Mouse (Mus musculus): ENCODE data around the gene Daam2. TPM values are rescaled to one million over a fixed set of nuclear protein-coding genes. Genes with fewer than 3 reads are reported as not detected.
A peak's percentile ranks its signal among the peaks of the same experiment; 100 is the strongest.

The Daam2 gene
- total and polyA plus RNA-seq, 3 experiments = 0.04 to 0.41 TPM; not detected in 1

- peaks cover 15 to 36% of the 10 kb centered on the region in 2 experiments for H3K36me3 ChIP-seq (replicated peaks in 1 of 2; ENCODE audit: control insufficient read depth in 1 of 2, insufficient read depth in 1 of 2, low read length in 1 of 2)
- no peak overlapping the region for H3K9ac ChIP-seq (ENCODE audit: insufficient read depth, low read depth)
- no peak overlapping the region for H3K4me3 ChIP-seq (replicated peaks in 1 of 3; ENCODE audit: low read depth in 2 of 3, low read length in 2 of 3, poor library complexity in 1 of 3)
- no peak for TF ChIP-seq KAT2A (IDR thresholded peaks at IDR 0.05; ENCODE audit: insufficient replicate concordance, low read length)
- TF ChIP-seq MXI1 (IDR thresholded peaks at IDR 0.05; ENCODE audit: low read depth, low read length) = no peak
- TF ChIP-seq GABPA (IDR thresholded peaks at IDR 0.05; ENCODE audit: insufficient replicate concordance, low read depth, low read length) = no peak
- DNase-seq (ENCODE audit: extremely low read depth) = no peak
- H3K27ac ChIP-seq (ENCODE audit: insufficient read depth, low read depth) = no peak overlapping the region
- dilution Hi-C loops (cut with MboI; ENCODE audit: extremely low pct_ligation_motif_present, extremely low pct_unique_long_range_greater_than_20kb, low sequenced_read_pairs) = no loop called here
- in situ Hi-C loops (cut with MboI; ENCODE audit: low pct_ligation_motif_present, low pct_unique_long_range_greater_than_20kb, low sequenced_read_pairs) = no loop called here
- H3K79me2 ChIP-seq (replicated peaks; ENCODE audit: control insufficient read depth, extremely low read depth, insufficient read depth, poor library complexity, severe bottlenecking) = no peaks in the 10 kb centered on the region; the same call in 1 of the 2 replicates
- H3K9me3 ChIP-seq (replicated peaks; ENCODE audit: low read length) = no peaks in the 10 kb centered on the region
- peaks cover 8 to 23% of the 10 kb centered on the region in 2 experiments for H3K4me1 ChIP-seq (ENCODE audit: control insufficient read depth in 1 of 2, insufficient read depth in 2 of 2)
- no peak overlapping the region for H3K4me2 ChIP-seq (ENCODE audit: insufficient read depth, low read depth, poor library complexity, severe bottlenecking)
- no peaks in the 10 kb centered on the region for H3K27me3 ChIP-seq (replicated peaks)
Measured at GRCm38 (mm10) chr17:49430136-49430535, 134.0 kb downstream of the Daam2 start.

- no peak for DNase-seq (ENCODE audit: extremely low read depth)
- dilution Hi-C loops (cut with MboI; ENCODE audit: extremely low pct_ligation_motif_present, extremely low pct_unique_long_range_greater_than_20kb, low sequenced_read_pairs) (no loop called here), in situ Hi-C loops (cut with MboI; ENCODE audit: low pct_ligation_motif_present, low pct_unique_long_range_greater_than_20kb, low sequenced_read_pairs) (no loop called here)
- Histone ChIP-seq H3K36me3 (replicated peaks in 1 of 2; ENCODE audit: control insufficient read depth in 1 of 2, insufficient read depth in 1 of 2, low read length in 1 of 2) (peaks cover 10 to 31% of the 10 kb centered on the region in 2 experiments), H3K9ac (ENCODE audit: insufficient read depth, low read depth) (peak overlapping the region; percentile 96; the same call in 1 of the 2 replicates), H3K4me3 (replicated peaks in 1 of 3; ENCODE audit: low read depth in 2 of 3, low read length in 2 of 3, poor library complexity in 1 of 3) (peak overlapping the region in 1 of 3 experiments; percentile 89), H3K27ac (ENCODE audit: insufficient read depth, low read depth) (no peak overlapping the region), H3K79me2 (replicated peaks; ENCODE audit: control insufficient read depth, extremely low read depth, insufficient read depth, poor library complexity, severe bottlenecking) (no peaks in the 10 kb centered on the region; the same call in 1 of the 2 replicates), H3K27me3 (replicated peaks) (no peaks in the 10 kb centered on the region), H3K4me2 (ENCODE audit: insufficient read depth, low read depth, poor library complexity, severe bottlenecking) (peak overlapping the region; percentile 48; the same call in 1 of the 2 replicates), H3K9me3 (replicated peaks; ENCODE audit: low read length) (no peaks in the 10 kb centered on the region), H3K4me1 (ENCODE audit: control insufficient read depth in 1 of 2, insufficient read depth in 2 of 2) (peaks cover 8 to 23% of the 10 kb centered on the region in 2 experiments)
- TF ChIP-seq MAX (IDR thresholded peaks at IDR 0.05; ENCODE audit: low read length) (no peak), NRF1 (IDR thresholded peaks at IDR 0.05; ENCODE audit: low read depth, low read length) (no peak), BHLHE40 (IDR thresholded peaks at IDR 0.05; ENCODE audit: low read depth, low read length) (no peak), GABPA (IDR thresholded peaks at IDR 0.05; ENCODE audit: insufficient replicate concordance, low read depth, low read length) (no peak), POLR2AphosphoS2 (IDR thresholded peaks at IDR 0.05; ENCODE audit: low read depth, low read length) (no peak), MAZ (IDR thresholded peaks at IDR 0.05; ENCODE audit: low read depth, low read length) (no peak), SIN3A (IDR thresholded peaks at IDR 0.05; ENCODE audit: low read length) (no peak), ZC3H11A (IDR thresholded peaks at IDR 0.05; ENCODE audit: low read depth, low read length) (no peak), CHD1 (IDR thresholded peaks at IDR 0.05; ENCODE audit: low read depth, low read length) (no peak), ETS1 (conservative IDR thresholded peaks at IDR 0.05; ENCODE audit: low read depth, low read length) (no peak), ZMIZ1 (IDR thresholded peaks at IDR 0.05; ENCODE audit: low read depth, low read length) (no peak)
Measured at GRCm38 (mm10) chr17:49429471-49430129, 134.5 kb downstream of the Daam2 start.
